Mouse (Mus musculus) urinary bladder, postnatal 10 days (tissue): Measurements from ENCODE around the gene Isyna1.
A peak's percentile ranks its signal among the peaks of the same experiment; 100 is the strongest.

Experiments
- DNase-seq: peaks from one replicate; pipeline ENCODE4 v3.0.0; 2022; ENCODE audit warnings: low spot score

Gene Isyna1

GRCm38 (mm10) chr8:70604558-70604957 lies 10.4 kb downstream of the Isyna1 start:
- no peak for DNase-seq

DNA sequence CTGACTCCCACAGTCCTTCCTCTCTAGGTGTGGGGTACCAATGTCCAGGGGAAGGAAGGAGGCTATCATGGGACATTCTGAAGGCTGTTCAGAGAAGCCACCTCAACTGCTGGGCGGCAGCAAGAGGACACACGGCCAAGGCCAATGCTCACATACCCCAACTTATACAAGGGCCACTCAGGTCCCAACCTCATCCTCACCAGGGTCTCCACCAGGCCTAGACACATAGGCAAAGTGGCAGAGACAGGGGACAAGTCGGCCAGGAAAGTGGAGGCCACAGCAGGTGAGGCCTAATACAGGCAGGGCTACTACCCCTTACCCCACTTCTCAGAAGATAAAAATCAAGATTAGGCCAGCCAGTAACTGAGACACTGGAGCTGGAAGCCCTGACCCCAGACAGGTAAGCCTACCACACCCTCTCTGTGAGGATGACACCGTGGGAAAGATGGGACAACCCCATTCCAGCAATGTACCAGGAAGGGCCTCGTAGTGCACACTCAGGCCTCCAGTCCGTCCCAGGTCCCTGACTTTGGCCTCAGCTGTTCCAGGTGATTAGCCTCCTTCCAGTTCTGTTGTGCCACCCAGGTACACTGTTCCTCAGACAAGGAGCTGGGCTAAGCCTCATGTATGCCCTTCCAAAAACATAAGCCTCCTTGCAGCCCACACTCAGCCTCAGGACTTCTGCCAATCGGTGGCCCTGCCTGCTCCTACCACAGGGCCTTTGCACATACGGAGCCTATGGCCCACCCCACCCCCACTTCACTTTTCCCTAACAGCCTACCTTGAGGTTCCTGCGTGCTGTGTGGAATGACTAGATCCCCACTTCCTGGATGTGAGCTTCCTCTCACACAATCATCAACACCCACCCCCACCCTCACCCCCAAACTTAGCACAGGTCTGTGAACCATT lies 12.0 kb downstream of the Isyna1 start:
- no peak for DNase-seq

- no peak for DNase-seq
These were observed 12.8 kb downstream of the Isyna1 start for GRCm38 (mm10) chr8:70606780-70607602.

DNA sequence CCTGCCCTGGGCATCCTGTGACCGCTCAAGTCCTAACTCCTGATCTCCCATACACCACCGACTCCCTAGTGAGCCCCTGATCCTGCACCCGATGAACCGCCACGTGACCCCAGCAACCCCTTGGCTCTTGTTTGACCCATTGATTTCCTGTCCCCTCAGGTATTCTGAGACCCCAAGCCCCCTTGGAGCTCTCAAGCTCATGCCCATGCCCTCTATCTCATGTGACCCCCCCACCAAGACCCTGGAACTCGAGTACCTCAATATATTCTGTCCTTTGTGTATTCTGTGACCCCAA lies 13.4 kb downstream of the Isyna1 start:
- DNase-seq = no peak

DNA sequence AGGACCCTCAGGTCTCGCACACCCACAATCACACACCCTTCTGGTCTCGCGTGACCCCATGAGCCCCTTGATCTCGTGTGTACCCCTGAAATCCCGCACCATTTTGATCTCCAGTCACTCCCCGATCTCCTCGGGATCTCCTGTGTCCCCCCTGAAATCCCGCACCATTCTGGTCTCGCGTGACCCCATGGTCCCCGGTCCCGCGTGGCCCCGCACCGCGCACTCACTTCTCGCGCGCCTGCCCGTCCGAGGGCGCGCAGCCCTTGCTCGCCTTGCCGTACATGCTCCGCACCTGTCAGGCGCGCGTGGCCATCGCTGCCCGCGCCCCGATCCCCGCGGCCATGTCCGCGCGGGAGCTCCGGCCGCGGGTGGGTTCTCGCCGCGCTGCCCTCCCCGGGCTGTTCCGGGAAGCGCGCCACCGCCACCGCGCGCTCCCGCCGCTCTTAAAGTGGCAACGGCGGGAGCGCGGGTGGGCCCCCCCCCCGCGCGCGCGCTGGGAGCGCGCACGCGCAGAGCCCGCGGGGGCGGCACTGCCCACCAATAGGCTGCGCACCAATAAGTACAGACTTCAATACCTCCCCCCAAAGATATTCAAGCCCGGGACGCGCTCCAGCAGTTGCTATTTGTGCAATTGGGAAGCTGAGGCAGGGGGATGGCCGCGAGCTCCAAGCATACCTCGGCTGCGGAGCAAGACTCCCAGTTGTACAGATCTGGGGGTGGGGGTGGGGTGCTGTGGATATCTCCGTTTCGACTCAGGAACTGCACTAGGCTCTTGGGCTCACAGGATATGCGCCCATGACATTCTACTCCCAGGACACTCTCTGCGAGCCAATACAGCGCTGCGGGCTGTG lies 13.9 kb downstream of the Isyna1 start:
- no peak for DNase-seq

GRCm38 (mm10) chr8:70608749-70609367 lies 14.7 kb downstream of the Isyna1 start, which contains the start of gene Ssbp4:
TSS of gene Ssbp4 (minus strand) at chr8:70608872.
- DNase-seq = no peak

DNA sequence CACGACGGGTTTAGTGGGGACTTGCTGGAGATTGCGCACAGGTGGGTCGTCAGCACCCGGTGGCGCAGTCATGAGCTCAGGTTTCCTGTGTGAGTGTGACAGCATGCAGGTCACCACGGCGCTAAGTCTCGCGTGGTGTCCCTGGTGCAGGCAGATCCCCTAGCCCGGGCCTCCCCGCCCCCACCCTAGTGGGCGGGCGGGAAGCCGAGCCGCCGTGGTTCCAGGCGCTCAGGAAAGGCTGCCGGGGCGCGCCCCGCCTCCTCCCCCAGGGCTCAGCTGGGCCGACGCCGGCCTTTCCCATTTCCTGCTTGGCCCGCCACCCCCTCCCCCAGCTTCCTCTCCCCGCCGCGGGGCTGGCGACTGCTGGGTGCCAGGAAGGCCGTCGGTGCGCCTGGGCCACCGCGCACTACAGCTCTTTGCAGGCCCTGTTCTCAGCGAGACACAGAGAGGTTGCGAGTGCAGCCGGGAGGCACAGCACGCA lies 15.2 kb downstream of the Isyna1 start:
- no peak for DNase-seq

DNA sequence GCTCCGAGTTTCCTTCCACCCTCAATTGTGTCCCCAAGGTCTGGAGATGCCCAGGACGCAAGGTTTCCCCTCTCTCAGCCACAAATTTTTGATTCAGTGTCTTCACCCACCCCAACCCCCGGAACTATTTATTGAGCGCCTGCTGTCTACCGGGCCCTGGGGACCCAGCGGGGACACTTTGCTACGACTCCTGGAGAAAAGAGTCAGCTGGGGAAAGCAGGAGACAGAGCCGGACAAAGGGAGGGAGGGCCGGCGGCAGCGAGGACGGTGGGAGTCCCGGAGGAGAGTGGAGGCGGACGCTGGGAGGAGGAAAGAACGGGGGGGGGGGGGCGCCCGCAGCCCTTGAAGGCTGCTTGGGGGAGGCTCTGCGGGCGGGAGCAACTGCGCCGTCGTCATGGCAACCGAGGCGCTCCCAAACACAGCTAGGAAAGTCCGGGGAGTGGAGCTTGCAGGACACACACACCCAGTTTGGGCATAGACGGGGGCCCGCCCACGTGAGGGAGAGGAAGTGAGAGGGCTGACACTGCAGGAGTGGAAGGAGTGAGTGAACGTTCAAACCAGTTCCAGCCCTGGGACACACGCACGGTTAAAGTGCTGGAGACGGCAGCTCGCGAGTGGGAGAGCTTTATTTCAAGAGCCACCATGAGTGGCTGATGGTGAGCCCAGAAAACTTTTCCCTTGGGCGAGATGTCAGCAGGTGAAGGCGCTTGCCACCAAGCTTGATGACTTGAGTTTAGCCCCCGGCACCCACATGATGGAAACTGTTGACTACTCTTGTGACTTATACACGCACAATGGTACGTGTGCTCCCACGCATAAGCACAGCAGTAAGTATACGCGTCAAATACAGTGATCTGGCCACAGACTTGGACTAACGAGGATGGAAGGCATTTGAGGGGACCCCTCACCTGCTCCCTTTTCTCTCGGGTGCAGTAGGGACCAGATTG lies 15.9 kb downstream of the Isyna1 start:
- DNase-seq = peak; percentile 73

DNA sequence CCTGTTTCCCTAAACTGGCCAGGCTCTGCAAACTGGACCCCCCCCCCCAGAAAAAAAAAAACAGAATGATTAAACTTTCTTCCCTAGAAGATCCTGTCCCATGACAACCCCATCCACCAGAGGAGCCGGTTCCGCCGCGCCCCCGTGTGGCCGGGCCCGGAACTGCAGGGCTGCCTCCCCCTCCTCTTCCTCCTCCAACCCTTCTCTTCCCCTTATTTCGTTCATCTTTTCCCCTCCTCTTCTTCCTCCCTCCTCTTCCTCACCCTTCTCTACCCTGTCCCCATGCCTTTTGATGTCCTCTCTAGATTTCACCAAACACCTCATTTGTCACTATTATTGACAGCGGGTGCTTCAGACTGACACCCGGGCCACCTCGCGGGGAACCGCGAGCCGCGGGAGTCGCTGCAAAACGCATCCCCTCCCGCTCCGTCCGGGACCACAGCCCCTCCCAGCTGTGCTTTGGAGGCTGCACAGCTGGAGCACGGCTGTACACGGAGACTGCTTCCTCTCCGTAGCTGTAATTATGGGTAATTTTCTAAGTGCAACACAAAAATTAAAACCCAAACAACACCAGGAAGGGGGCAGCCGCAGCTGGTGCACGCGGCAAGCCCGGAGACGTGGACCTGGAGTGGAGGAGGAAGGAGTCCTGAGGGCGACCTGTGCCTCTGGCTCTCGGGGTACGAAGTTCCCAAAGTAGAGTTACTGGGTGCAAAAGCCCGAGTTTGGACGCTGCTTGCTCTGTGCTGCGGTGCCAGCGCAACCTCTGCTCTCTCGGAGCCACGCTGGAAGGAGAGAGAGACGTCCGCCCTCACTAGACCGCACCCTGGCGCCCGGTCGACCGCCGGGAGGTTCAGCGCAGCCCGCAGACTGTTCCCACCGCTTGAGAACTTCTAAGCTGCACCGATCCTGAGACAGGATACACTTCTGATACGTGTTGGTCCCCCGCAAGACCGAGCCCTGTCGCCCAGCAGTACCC lies 16.9 kb downstream of the Isyna1 start:
- DNase-seq = peak; percentile 74

DNA sequence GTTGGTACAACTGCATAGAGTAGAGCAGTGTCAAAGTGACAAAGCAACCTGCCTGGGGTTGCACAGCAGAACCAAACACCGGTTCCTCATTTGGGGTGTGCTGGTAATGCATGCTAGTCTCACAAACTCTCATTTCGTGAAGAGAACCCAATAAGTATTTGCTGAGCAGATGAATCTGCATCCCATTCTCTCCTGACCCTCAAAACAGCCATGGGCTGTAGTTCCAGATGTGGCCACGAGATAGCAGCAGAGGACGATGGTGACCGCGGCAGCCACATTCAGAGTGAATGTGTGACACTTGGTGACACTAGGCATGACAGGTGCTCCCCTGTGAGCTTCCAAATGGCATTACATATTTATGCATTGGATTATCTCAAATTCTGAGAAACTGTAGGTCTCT lies 17.7 kb downstream of the Isyna1 start:
- no peak for DNase-seq

- no peak for DNase-seq
These were observed 19.6 kb downstream of the Isyna1 start for GRCm38 (mm10) chr8:70613763-70614162.

- DNase-seq = no peak
These were observed 20.3 kb downstream of the Isyna1 start for GRCm38 (mm10) chr8:70614469-70614868.

DNA sequence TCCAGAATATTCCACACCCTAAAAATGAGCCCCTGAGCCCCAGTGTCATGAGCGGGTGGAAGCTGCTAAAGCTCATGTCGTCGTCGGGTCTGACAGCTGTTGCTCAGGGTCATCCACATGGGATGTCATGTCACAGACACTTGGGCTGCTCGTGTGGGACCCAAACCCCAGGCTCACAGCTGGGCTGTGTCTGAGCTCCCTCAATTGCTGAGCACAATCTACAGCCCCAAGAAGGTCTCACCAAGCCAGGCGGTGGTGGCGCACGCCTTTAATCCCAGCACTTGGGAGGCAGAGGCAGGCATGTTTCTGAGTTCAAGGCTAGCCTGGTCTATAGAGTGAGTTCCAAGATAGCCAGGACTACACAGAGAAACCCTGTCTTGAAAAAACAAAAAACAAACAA lies 21.1 kb downstream of the Isyna1 start:
- DNase-seq = no peak

GRCm38 (mm10) chr8:70615894-70616293 lies 21.7 kb downstream of the Isyna1 start, which contains the start of gene Lrrc25:
TSS of gene Lrrc25 (plus strand) at chr8:70616155.
- DNase-seq = no peak

DNA sequence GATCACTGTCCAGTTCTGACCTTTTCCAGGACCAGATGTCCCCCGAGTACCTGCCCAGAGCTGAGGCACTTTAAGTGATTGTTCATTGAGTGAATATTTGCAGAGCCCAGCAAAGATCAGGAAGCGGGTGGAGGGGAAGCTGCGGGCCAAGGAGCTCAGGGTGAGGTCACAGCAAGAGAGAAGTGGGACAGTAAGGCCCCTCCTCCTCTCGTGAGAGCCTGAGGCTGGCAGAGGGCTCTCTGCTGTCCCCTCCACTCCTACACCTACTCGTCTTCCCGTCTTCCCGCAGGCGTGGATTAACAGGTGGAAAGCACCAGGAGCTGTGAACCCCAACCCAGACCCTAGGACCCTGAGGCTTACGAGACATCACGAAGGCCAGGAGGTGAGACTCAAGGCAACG lies 22.5 kb downstream of the Isyna1 start:
- no peak for DNase-seq

DNA sequence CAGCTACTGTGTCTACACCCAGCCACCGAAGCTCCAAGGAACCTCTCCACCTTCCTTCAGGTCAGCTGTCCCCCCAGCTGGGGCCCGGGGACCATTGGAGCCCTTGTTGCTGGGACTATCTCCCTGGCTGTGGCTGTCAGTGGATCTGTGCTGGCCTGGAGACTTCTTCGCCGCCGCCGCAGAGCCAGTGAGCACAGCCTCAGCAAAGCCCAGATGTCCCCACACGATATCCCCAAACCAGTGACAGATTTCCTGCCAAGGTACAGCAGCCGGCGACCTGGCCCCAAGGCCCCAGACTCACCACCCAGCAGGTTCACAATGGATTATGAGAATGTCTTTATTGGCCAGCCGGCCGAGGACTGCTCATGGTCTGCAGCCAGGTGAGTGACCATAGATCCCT lies 23.8 kb downstream of the Isyna1 start:
- DNase-seq = no peak

DNA sequence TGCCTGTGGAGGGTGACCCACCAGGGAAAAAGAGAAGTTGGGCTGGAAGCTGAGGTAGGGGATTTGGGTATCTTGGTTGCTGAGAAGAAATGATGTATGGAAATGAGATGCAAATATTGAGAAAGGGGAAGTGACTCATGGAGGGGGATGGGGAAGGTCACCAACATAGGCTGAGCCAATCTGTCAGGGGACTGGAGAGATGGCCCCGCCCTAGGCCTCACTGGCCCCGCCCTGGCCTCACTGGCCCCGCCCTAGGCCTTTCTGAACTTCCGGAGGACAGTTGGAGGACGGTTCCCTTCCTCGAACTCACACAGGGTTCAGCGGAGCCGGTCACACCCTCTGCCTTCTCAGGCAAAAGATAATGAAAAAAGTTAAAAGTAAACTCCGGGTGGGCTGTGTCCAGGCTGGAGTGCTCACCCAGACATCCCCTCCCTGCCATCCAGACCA lies 24.7 kb downstream of the Isyna1 start:
- no peak for DNase-seq

- DNase-seq = no peak
These were observed 28.0 kb downstream of the Isyna1 start for GRCm38 (mm10) chr8:70622220-70622619.

DNA sequence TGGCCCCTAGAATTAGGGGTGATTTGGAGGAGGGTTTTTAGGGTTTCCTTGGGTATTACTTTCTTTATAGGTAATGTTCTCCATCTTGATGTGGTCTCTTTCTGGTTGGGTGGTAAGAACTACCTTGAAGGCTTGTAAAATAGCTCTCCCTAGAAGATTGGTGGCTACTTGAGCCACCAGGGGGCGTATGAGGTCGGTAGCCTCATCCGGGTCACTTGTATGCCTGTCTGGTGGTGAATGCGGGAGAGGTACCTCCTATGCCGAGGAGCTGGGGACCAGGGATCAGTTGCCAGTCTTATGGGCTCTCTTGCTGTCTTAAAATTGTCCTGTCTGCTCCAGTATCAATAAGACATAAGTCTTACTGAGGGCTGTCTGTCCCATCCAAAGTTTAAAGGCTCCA lies 30.9 kb downstream of the Isyna1 start:
- DNase-seq = no peak
